Comparison of ENCODE assay signal across 22 mouse cellular contexts in genomic region chr11:6710409-6710808, GRCm38 (mm10). TPM values are rescaled to one million over a fixed set of nuclear protein-coding genes. Genes with fewer than 3 reads are reported as not detected.
DNase-seq lines count a peak whose midpoint lies in the region; ATAC-seq and TF ChIP-seq lines count a peak whose summit lies in the region.
"Had no signal": no experiment of that assay in that cellular context is flagged by ENCODE, and none has a peak within 500 bp of the region (broad histone marks: within the 10 kb centered on the region; RNA-seq: fewer than 3 reads in every experiment).

No protein-coding gene starts in this region.

- H3K4me3 ChIP-seq in hindbrain, embryonic 11.5 days (ENCODE audit: low read depth, low read length), result no peak overlapping the region
- no peak overlapping the region for H3K4me3 ChIP-seq in hindbrain, embryonic 10.5 days
- no peak overlapping the region for H3K4me3 ChIP-seq in testis, adult 2 months (ENCODE audit: control insufficient read depth, low read depth, low read length)
- no peak overlapping the region for H3K4me3 ChIP-seq in limb, embryonic 10.5 days
- no peak overlapping the region for H3K4me3 ChIP-seq in layer of hippocampus, adult 2 months
- no peak overlapping the region for H3K4me3 ChIP-seq in heart, adult 2 months
- H3K4me3 ChIP-seq: forebrain, embryonic 13.5 days; limb, embryonic 12.5 days; liver, embryonic 13.5 days; midbrain, embryonic 10.5 days had no signal

- intact Hi-C loops in heart, adult 2 months (cut with DNase I), result no loop called here

- no peaks in the 10 kb centered on the region for H3K4me1 ChIP-seq in hindbrain, embryonic 11.5 days (replicated peaks; ENCODE audit: control insufficient read depth, insufficient read depth, low read length)
- peaks cover 9% of the 10 kb centered on the region for H3K4me1 ChIP-seq in hindbrain, embryonic 10.5 days (replicated peaks)
- H3K4me1 ChIP-seq in testis, adult 2 months (ENCODE audit: control insufficient read depth, insufficient read depth, low read length), result peaks cover 4% of the 10 kb centered on the region; the same call in 1 of the 2 replicates
- no peaks in the 10 kb centered on the region for H3K4me1 ChIP-seq in limb, embryonic 10.5 days
- no peaks in the 10 kb centered on the region for H3K4me1 ChIP-seq in heart, adult 2 months (ENCODE audit: control insufficient read depth, insufficient read depth, low read length)
- H3K4me1 ChIP-seq: forebrain, embryonic 13.5 days; limb, embryonic 12.5 days; liver, embryonic 13.5 days had no signal

- H3K36me3 ChIP-seq in hindbrain, embryonic 11.5 days (ENCODE audit: control insufficient read depth, insufficient read depth, low read length), result no peaks in the 10 kb centered on the region
- no peaks in the 10 kb centered on the region for H3K36me3 ChIP-seq in hindbrain, embryonic 10.5 days
- H3K36me3 ChIP-seq in testis, adult 2 months (ENCODE audit: control insufficient read depth, insufficient read depth, low read length), result no peaks in the 10 kb centered on the region
- H3K36me3 ChIP-seq in limb, embryonic 10.5 days, result no peaks in the 10 kb centered on the region
- H3K36me3 ChIP-seq in heart, adult 2 months (ENCODE audit: control insufficient read depth, insufficient read depth, low read length), result no peaks in the 10 kb centered on the region
- H3K36me3 ChIP-seq: G1E; limb, embryonic 12.5 days; liver, embryonic 13.5 days; midbrain, embryonic 10.5 days had no signal

- no peaks in the 10 kb centered on the region for H3K9me3 ChIP-seq in hindbrain, embryonic 11.5 days (ENCODE audit: control insufficient read depth, low read length)
- peaks cover 16% of the 10 kb centered on the region; the same call in 1 of the 2 replicates for H3K9me3 ChIP-seq in hindbrain, embryonic 10.5 days
- no peaks in the 10 kb centered on the region for H3K9me3 ChIP-seq in limb, embryonic 10.5 days (replicated peaks)
- H3K9me3 ChIP-seq: forebrain, embryonic 13.5 days; limb, embryonic 12.5 days; liver, embryonic 13.5 days had no signal

- no peak for TF ChIP-seq EP300 in heart, adult 2 months (IDR thresholded peaks at IDR 0.05; ENCODE audit: insufficient read depth, low read depth, low read length)

- 82% methylated on average over 2 of the region's 2 CpGs for WGBS in hindbrain, embryonic 11.5 days
- 76% methylated on average over 2 of the region's 2 CpGs for WGBS in hindbrain, embryonic 10.5 days
- WGBS in limb, embryonic 10.5 days, result 89% methylated on average over 2 of the region's 2 CpGs
- WGBS in heart, adult 2 months, result 68% methylated on average over 2 of the region's 2 CpGs

- TF ChIP-seq POLR2A in testis, adult 2 months (IDR thresholded peaks at IDR 0.05; ENCODE audit: control insufficient read depth, low read depth, low read length), result no peak
- TF ChIP-seq POLR2A in heart, adult 2 months (IDR thresholded peaks at IDR 0.05; ENCODE audit: insufficient read depth, low read depth, low read length), result no peak

- H3K79me2 ChIP-seq in heart, adult 2 months (replicated peaks; ENCODE audit: control insufficient read depth, insufficient read depth, low read length), result no peaks in the 10 kb centered on the region

- peak; percentile 2; the same call in 1 of the 2 replicates for TF ChIP-seq CTCF in testis, adult 2 months (IDR thresholded peaks at IDR 0.05; ENCODE audit: control insufficient read depth, insufficient read depth, insufficient replicate concordance, low read depth, low read length)
- no peak for TF ChIP-seq CTCF in layer of hippocampus, adult 2 months (conservative IDR thresholded peaks at IDR 0.05)
- TF ChIP-seq CTCF in heart, adult 2 months (IDR thresholded peaks at IDR 0.05), result no peak

- no peak overlapping the region for H3K4me2 ChIP-seq in hindbrain, embryonic 11.5 days (replicated peaks; ENCODE audit: low read depth, low read length)
- H3K4me2 ChIP-seq: forebrain, embryonic 13.5 days; limb, embryonic 12.5 days; liver, embryonic 13.5 days had no signal

- DNase-seq in hindbrain, embryonic 11.5 days (ENCODE audit: low spot score), result peak; percentile 14
- DNase-seq in hindbrain, embryonic 10.5 days (ENCODE audit: low spot score), result no peak
- DNase-seq in testis, postnatal 14 days (ENCODE audit: low spot score), result no peak
- DNase-seq in limb, embryonic 10.5 days (ENCODE audit: low spot score), result peak; percentile 33
- DNase-seq in layer of hippocampus, adult 2 months (ENCODE audit: low spot score in 2 of 2), result no peak
- no peak for DNase-seq in heart, adult 2 months
- DNase-seq: B cell, adult 2 months; cerebellum, adult 2 months; cerebellum, postnatal 36 days; gastrocnemius, postnatal 36 days; kidney, adult 2 months; kidney, postnatal 14 days; liver, embryonic 13.5 days; thymus, postnatal 25 days had no signal

- H3K27me3 ChIP-seq in hindbrain, embryonic 11.5 days (ENCODE audit: control insufficient read depth, insufficient read depth, low read length), result no peaks in the 10 kb centered on the region
- H3K27me3 ChIP-seq in hindbrain, embryonic 10.5 days (ENCODE audit: insufficient read depth, poor library complexity, severe bottlenecking), result no peaks in the 10 kb centered on the region
- H3K27me3 ChIP-seq in testis, adult 2 months (ENCODE audit: control insufficient read depth, insufficient read depth, low read length), result no peaks in the 10 kb centered on the region
- no peaks in the 10 kb centered on the region for H3K27me3 ChIP-seq in limb, embryonic 10.5 days (ENCODE audit: low read depth, poor library complexity, severe bottlenecking)
- H3K27me3 ChIP-seq in heart, adult 2 months (ENCODE audit: control insufficient read depth, insufficient read depth, low read length), result no peaks in the 10 kb centered on the region
- H3K27me3 ChIP-seq: forebrain, embryonic 13.5 days; limb, embryonic 12.5 days; liver, embryonic 13.5 days had no signal

- ATAC-seq in hindbrain, embryonic 11.5 days (ENCODE audit: low FRiP score), result no peak
- ATAC-seq: forebrain, embryonic 13.5 days; inflammation-experienced regulatory T-cells, adult 6 months; lung, postnatal 0 days had no signal

- H3K9ac ChIP-seq in hindbrain, embryonic 11.5 days (ENCODE audit: low read depth, low read length), result no peak overlapping the region
- no peak overlapping the region for H3K9ac ChIP-seq in heart, adult 2 months (ENCODE audit: low read depth, low read length)
- H3K9ac ChIP-seq: forebrain, embryonic 13.5 days; limb, embryonic 12.5 days; liver, embryonic 13.5 days had no signal

- H3K27ac ChIP-seq in hindbrain, embryonic 11.5 days (ENCODE audit: low read depth, low read length), result no peak overlapping the region
- H3K27ac ChIP-seq in hindbrain, embryonic 10.5 days, result no peak overlapping the region
- H3K27ac ChIP-seq in testis, adult 2 months (ENCODE audit: control insufficient read depth, insufficient read depth, low read depth, low read length), result no peak overlapping the region
- H3K27ac ChIP-seq in limb, embryonic 10.5 days, result no peak overlapping the region
- H3K27ac ChIP-seq in layer of hippocampus, adult 2 months, result no peak overlapping the region
- no peak overlapping the region for H3K27ac ChIP-seq in heart, adult 2 months
- H3K27ac ChIP-seq: forebrain, embryonic 13.5 days; limb, embryonic 12.5 days; liver, embryonic 13.5 days; midbrain, embryonic 10.5 days had no signal

RNA-seq across cellular contexts. Expression of gene Ramp3, which starts 52.1 kb away (rescaled TPM):
- 4.3 and 6.7 TPM in 2 replicates for polyA plus RNA-seq in hindbrain, embryonic 11.5 days (2014; fragmentation: Nextera tagmentation; extraction: Ambion mirVana)
- polyA plus RNA-seq in hindbrain, embryonic 10.5 days (2016; fragmentation: Nextera tagmentation; extraction: Ambion mirVana), result 5.7 and 5.8 TPM in 2 replicates
- polyA plus RNA-seq in testis, adult 2 months (2012; rRNA removed), result 11.2 and 15.2 TPM in 2 replicates
- 2.6 and 3.3 TPM in 2 replicates for polyA plus RNA-seq in limb, embryonic 10.5 days (2016; fragmentation: Nextera tagmentation; extraction: Ambion mirVana)
- 1 to 10 TPM; 6.1 to 7.6 TPM for total RNA-seq in layer of hippocampus, adult 2 months (2021)
- 1 to 10 TPM; 6.0 to 7.6 TPM for total RNA-seq in heart, adult 2 months (2021)
- 7.6 and 9.5 TPM in 2 replicates for polyA plus RNA-seq in heart, adult 2 months (2012; rRNA removed)
- total RNA-seq: G1E; hematopoietic stem cell, adult 5-6 weeks had no signal
- polyA plus RNA-seq: G1E; liver, embryonic 13.5 days had no signal

Comparison
In these comparisons a context has a peak if more than half of its experiments do, and no peak if none do; other contexts are left out.
1. DNase-seq: peak in hindbrain, embryonic 11.5 days (single experiment) and limb, embryonic 10.5 days (single experiment); none in hindbrain, embryonic 10.5 days (single experiment), testis, postnatal 14 days (single experiment), layer of hippocampus, adult 2 months (0 of 2) and heart, adult 2 months (0 of 2).